Mouse (Mus musculus) embryonic facial prominence, embryonic 15.5 days (tissue): ENCODE measurements at regions not wholly inside any gene's neighbourhood (a gene's known extent, or its start where the extent isn't known, plus 50 kb on each side); places are given as distances from the start of the nearest gene placed in this dataset.

Experiments used
- ATAC-seq: fragments of 200-750 bp; cut with Nextera tagmentation; 2 replicates; pipeline ENCODE4 v1.8.0; 2017; ENCODE audit warnings: low read depth, moderate TSS enrichment; ENCODE audit not compliant: insufficient number of reproducible peaks, low FRiP score, low TSS enrichment
- H3K27ac ChIP-seq: fragments of 300-500 bp; sonication (generic); replicated peaks from 2 replicates; pipeline ENCODE4 v1.5.1; 2015; ENCODE audit warnings: mild to moderate bottlenecking, inconsistent platforms
- H3K27me3 ChIP-seq: fragments of 300-500 bp; sonication (generic); 2 replicates; pipeline ENCODE4 v1.6.1; 2015; ENCODE audit warnings: inconsistent platforms
- H3K36me3 ChIP-seq: fragments of 300-500 bp; sonication (generic); 2 replicates; pipeline ENCODE4 v1.6.1; 2015; ENCODE audit warnings: mild to moderate bottlenecking, inconsistent platforms
- H3K4me1 ChIP-seq: fragments of 300-500 bp; sonication (generic); 2 replicates; pipeline ENCODE4 v1.6.1; 2015; ENCODE audit warnings: inconsistent platforms
- H3K4me2 ChIP-seq: fragments of 300-500 bp; sonication (generic); replicated peaks from 2 replicates; pipeline ENCODE4 v1.6.1; 2015; ENCODE audit warnings: mild to moderate bottlenecking, inconsistent platforms
- H3K4me3 ChIP-seq: fragments of 300-500 bp; sonication (generic); replicated peaks from 2 replicates; pipeline ENCODE4 v1.5.1; 2015; ENCODE audit warnings: mild to moderate bottlenecking, inconsistent platforms
- H3K9ac ChIP-seq: fragments of 300-500 bp; sonication (generic); 2 replicates; pipeline ENCODE4 v1.6.1; 2015; ENCODE audit warnings: inconsistent platforms
- H3K9me3 ChIP-seq: fragments of 300-500 bp; sonication (generic); replicated peaks from 2 replicates; pipeline ENCODE4 v1.6.1; 2016; ENCODE audit warnings: inconsistent platforms
- WGBS: fragments of 180-500 bp; shearing (Covaris S2); methylation state at CpG from one replicate; pipeline ENCODE4 v1.1.7; 2015; 5-methylcytosine and 5-hydroxymethylcytosine counted together

GRCm38 (mm10) chr9:51636559-51637127 lies 128.5 kb upstream of the Arhgap20 start:
- Histone ChIP-seq H3K36me3 (no peaks in the 10 kb centered on the region), H3K4me1 (peaks cover 11% of the 10 kb centered on the region; the same call in 1 of the 2 replicates), H3K9me3 (no peaks in the 10 kb centered on the region), H3K4me2 (no peak overlapping the region), H3K4me3 (no peak overlapping the region), H3K9ac (no peak overlapping the region), H3K27me3 (no peaks in the 10 kb centered on the region), H3K27ac (no peak overlapping the region)
- ATAC-seq = no peak
- 91% methylated on average over 1 of the region's 1 CpGs for WGBS

- Histone ChIP-seq H3K27ac (0 out of 2 replicates have a peak overlapping the region, but pooled peaks have one; percentile 34), H3K4me1 (peaks cover 11% of the 10 kb centered on the region; the same call in 1 of the 2 replicates), H3K9ac (no peak overlapping the region), H3K36me3 (no peaks in the 10 kb centered on the region), H3K4me2 (no peak overlapping the region), H3K27me3 (no peaks in the 10 kb centered on the region), H3K4me3 (no peak overlapping the region), H3K9me3 (no peaks in the 10 kb centered on the region)
- WGBS = 28% methylated on average over 6 of the region's 6 CpGs
- no peak for ATAC-seq
Observed at GRCm38 (mm10) chr9:51637131-51637920, 127.8 kb upstream of the Arhgap20 start.

GRCm38 (mm10) chr9:51641706-51642105 lies 123.4 kb upstream of the Arhgap20 start:
- Histone ChIP-seq H3K27ac (no peak overlapping the region), H3K9me3 (no peaks in the 10 kb centered on the region), H3K9ac (no peak overlapping the region), H3K27me3 (no peaks in the 10 kb centered on the region), H3K4me3 (no peak overlapping the region), H3K36me3 (no peaks in the 10 kb centered on the region), H3K4me2 (no peak overlapping the region), H3K4me1 (peaks cover 11% of the 10 kb centered on the region; the same call in 1 of the 2 replicates)
- no peak for ATAC-seq
- WGBS = 76% methylated on average over 4 of the region's 4 CpGs

GRCm38 (mm10) chr9:51645426-51645825 lies 119.7 kb upstream of the Arhgap20 start:
- no peaks in the 10 kb centered on the region for H3K36me3 ChIP-seq
- H3K4me1 ChIP-seq = no peaks in the 10 kb centered on the region
- H3K4me2 ChIP-seq = no peak overlapping the region
- no peak for ATAC-seq
- H3K27me3 ChIP-seq = no peaks in the 10 kb centered on the region
- 61% methylated on average over 1 of the region's 1 CpGs for WGBS
- no peak overlapping the region for H3K27ac ChIP-seq
- H3K9me3 ChIP-seq = no peaks in the 10 kb centered on the region
- H3K9ac ChIP-seq = no peak overlapping the region
- no peak overlapping the region for H3K4me3 ChIP-seq

- 76% methylated on average over 4 of the region's 4 CpGs for WGBS
- Histone ChIP-seq H3K9me3 (no peaks in the 10 kb centered on the region), H3K4me3 (no peak overlapping the region), H3K36me3 (no peaks in the 10 kb centered on the region), H3K27me3 (no peaks in the 10 kb centered on the region), H3K27ac (no peak overlapping the region), H3K4me1 (no peaks in the 10 kb centered on the region), H3K4me2 (no peak overlapping the region), H3K9ac (no peak overlapping the region)
- no peak for ATAC-seq
Observed at GRCm38 (mm10) chr9:51653376-51654292, 111.5 kb upstream of the Arhgap20 start.

GRCm38 (mm10) chr9:51654645-51655044 lies 110.5 kb upstream of the Arhgap20 start:
- H3K4me2 ChIP-seq = no peak overlapping the region
- H3K27me3 ChIP-seq = no peaks in the 10 kb centered on the region
- H3K36me3 ChIP-seq = no peaks in the 10 kb centered on the region
- no peaks in the 10 kb centered on the region for H3K9me3 ChIP-seq
- 98% methylated on average over 1 of the region's 1 CpGs for WGBS
- H3K4me1 ChIP-seq = no peaks in the 10 kb centered on the region
- H3K27ac ChIP-seq = no peak overlapping the region
- no peak overlapping the region for H3K4me3 ChIP-seq
- no peak overlapping the region for H3K9ac ChIP-seq
- ATAC-seq = no peak

- Histone ChIP-seq H3K27me3 (no peaks in the 10 kb centered on the region), H3K9ac (no peak overlapping the region), H3K4me3 (no peak overlapping the region), H3K4me2 (no peak overlapping the region), H3K36me3 (no peaks in the 10 kb centered on the region), H3K4me1 (no peaks in the 10 kb centered on the region), H3K27ac (no peak overlapping the region), H3K9me3 (no peaks in the 10 kb centered on the region)
- WGBS = 89% methylated on average over 1 of the region's 1 CpGs
- ATAC-seq = no peak
Observed at GRCm38 (mm10) chr9:51657796-51658195, 107.3 kb upstream of the Arhgap20 start.

GRCm38 (mm10) chr9:51660908-51661874 lies 103.9 kb upstream of the Arhgap20 start:
- Histone ChIP-seq H3K4me2 (no peak overlapping the region), H3K9ac (no peak overlapping the region), H3K36me3 (no peaks in the 10 kb centered on the region), H3K27ac (no peak overlapping the region), H3K4me1 (no peaks in the 10 kb centered on the region), H3K27me3 (no peaks in the 10 kb centered on the region), H3K4me3 (no peak overlapping the region), H3K9me3 (no peaks in the 10 kb centered on the region)
- 66% methylated on average over 7 of the region's 7 CpGs for WGBS
- 0 out of 2 replicates have a peak, but pooled peaks have one; percentile 51 for ATAC-seq

GRCm38 (mm10) chr9:51661911-51662310 lies 103.2 kb upstream of the Arhgap20 start:
- Histone ChIP-seq H3K27ac (no peak overlapping the region), H3K9ac (no peak overlapping the region), H3K4me3 (no peak overlapping the region), H3K36me3 (no peaks in the 10 kb centered on the region), H3K9me3 (no peaks in the 10 kb centered on the region), H3K4me2 (no peak overlapping the region), H3K27me3 (no peaks in the 10 kb centered on the region), H3K4me1 (no peaks in the 10 kb centered on the region)
- WGBS = 79% methylated on average over 2 of the region's 2 CpGs
- ATAC-seq = no peak

- H3K36me3 ChIP-seq = no peaks in the 10 kb centered on the region
- 18% methylated on average over 1 of the region's 1 CpGs for WGBS
Observed at GRCm38 (mm10) chr9:51664353-51664752, 100.8 kb upstream of the Arhgap20 start.

More at GRCm38 (mm10) chr9:51664353-51664752, 100.8 kb upstream of the Arhgap20 start:
- Histone ChIP-seq H3K4me3 (no peak overlapping the region), H3K27ac (no peak overlapping the region), H3K9ac (no peak overlapping the region), H3K9me3 (no peaks in the 10 kb centered on the region), H3K4me2 (no peak overlapping the region), H3K4me1 (no peaks in the 10 kb centered on the region), H3K27me3 (no peaks in the 10 kb centered on the region)
- ATAC-seq = no peak
